Mouse (Mus musculus): ENCODE measurements around the gene Zc3h12d. TPM values are rescaled to one million over a fixed set of nuclear protein-coding genes. Genes with fewer than 3 reads are reported as not detected.
"Not testable (repeated sequence)": the region's sequence is repeated elsewhere in the genome, so short reads cannot be mapped to it uniquely, and the experiment has no call there.

Gene Zc3h12d
- polyA plus RNA-seq, 1 experiment from 2014 or later = 0.17 TPM

GRCm38 (mm10) chr10:7870571-7871315 is 38.5 kb downstream of the Zc3h12d start:
- peak; percentile 32 for DNase-seq (ENCODE audit: low spot score)

GRCm38 (mm10) chr10:7871381-7872020 is 39.2 kb downstream of the Zc3h12d start:
- 77% methylated on average over 5 of the region's 5 CpGs for WGBS
- DNase-seq (ENCODE audit: low spot score) = no peak

More at GRCm38 (mm10) chr10:7870571-7871315, 38.5 kb downstream of the Zc3h12d start:
- no peak overlapping the region for H3K27ac ChIP-seq (replicated peaks)
- no peak overlapping the region for H3K4me2 ChIP-seq (replicated peaks; ENCODE audit: low read depth)
- H3K27me3 ChIP-seq (ENCODE audit: control insufficient read depth, insufficient read depth, low read length) = no peaks in the 10 kb centered on the region
- H3K4me1 ChIP-seq (replicated peaks; ENCODE audit: control insufficient read depth, insufficient read depth) = no peaks in the 10 kb centered on the region
- H3K9ac ChIP-seq (ENCODE audit: low read length) = no peak overlapping the region
- H3K36me3 ChIP-seq (ENCODE audit: control insufficient read depth, insufficient read depth, low read length) = no peaks in the 10 kb centered on the region
- no peaks in the 10 kb centered on the region for H3K9me3 ChIP-seq (ENCODE audit: control insufficient read depth, low read length)
- H3K4me3 ChIP-seq (ENCODE audit: low read depth, low read length) = no peak overlapping the region
- no peak for ATAC-seq (ENCODE audit: low FRiP score, low TSS enrichment)
- 54% methylated on average over 11 of the region's 11 CpGs for WGBS
- TF ChIP-seq EP300 (optimal IDR thresholded peaks at IDR 0.05) (no peak), CTCF (IDR thresholded peaks at IDR 0.05; ENCODE audit: low read depth) (peak; percentile 60)

GRCm38 (mm10) chr10:7874194-7874593 is 41.9 kb downstream of the Zc3h12d start:
- no peak for DNase-seq (ENCODE audit: low spot score)
- no peak overlapping the region for H3K4me2 ChIP-seq (replicated peaks; ENCODE audit: low read depth)
- H3K4me1 ChIP-seq (replicated peaks; ENCODE audit: control insufficient read depth, insufficient read depth) = no peaks in the 10 kb centered on the region
- H3K9ac ChIP-seq (ENCODE audit: low read length) = no peak overlapping the region
- no peaks in the 10 kb centered on the region for H3K9me3 ChIP-seq (ENCODE audit: control insufficient read depth, low read length)
- no peak overlapping the region for H3K27ac ChIP-seq (replicated peaks)
- no peaks in the 10 kb centered on the region for H3K27me3 ChIP-seq (ENCODE audit: control insufficient read depth, insufficient read depth, low read length)
- TF ChIP-seq CTCF (IDR thresholded peaks at IDR 0.05; ENCODE audit: low read depth) (no peak), EP300 (optimal IDR thresholded peaks at IDR 0.05) (no peak)
- ATAC-seq (ENCODE audit: low FRiP score, low TSS enrichment) = no peak
- 79% methylated on average over 7 of the region's 7 CpGs for WGBS
- H3K4me3 ChIP-seq (ENCODE audit: low read depth, low read length) = no peak overlapping the region
- H3K36me3 ChIP-seq (ENCODE audit: control insufficient read depth, insufficient read depth, low read length) = no peaks in the 10 kb centered on the region

More at GRCm38 (mm10) chr10:7871381-7872020, 39.2 kb downstream of the Zc3h12d start:
- no peak for ATAC-seq (ENCODE audit: low FRiP score, low TSS enrichment)
- no peak for TF ChIP-seq EP300 (optimal IDR thresholded peaks at IDR 0.05)
- TF ChIP-seq CTCF (IDR thresholded peaks at IDR 0.05; ENCODE audit: low read depth) = no peak
- no peaks in the 10 kb centered on the region for H3K27me3 ChIP-seq (ENCODE audit: control insufficient read depth, insufficient read depth, low read length)
- no peak overlapping the region for H3K9ac ChIP-seq (ENCODE audit: low read length)
- no peak overlapping the region for H3K4me2 ChIP-seq (replicated peaks; ENCODE audit: low read depth)
- no peak overlapping the region for H3K4me3 ChIP-seq (ENCODE audit: low read depth, low read length)
- no peaks in the 10 kb centered on the region for H3K9me3 ChIP-seq (ENCODE audit: control insufficient read depth, low read length)
- no peak overlapping the region for H3K27ac ChIP-seq (replicated peaks)
- no peaks in the 10 kb centered on the region for H3K4me1 ChIP-seq (replicated peaks; ENCODE audit: control insufficient read depth, insufficient read depth)
- H3K36me3 ChIP-seq (ENCODE audit: control insufficient read depth, insufficient read depth, low read length) = no peaks in the 10 kb centered on the region

GRCm38 (mm10) chr10:7880283-7880682 is 48.0 kb downstream of the Zc3h12d start:
- not testable (repeated sequence) for H3K9ac ChIP-seq (ENCODE audit: low read length); H3K4me1 ChIP-seq (replicated peaks; ENCODE audit: control insufficient read depth, insufficient read depth); H3K9me3 ChIP-seq (ENCODE audit: control insufficient read depth, low read length); H3K4me3 ChIP-seq (ENCODE audit: low read depth, low read length); H3K27me3 ChIP-seq (ENCODE audit: control insufficient read depth, insufficient read depth, low read length); DNase-seq (ENCODE audit: low spot score); H3K4me2 ChIP-seq (replicated peaks; ENCODE audit: low read depth); ATAC-seq (ENCODE audit: low FRiP score, low TSS enrichment); H3K36me3 ChIP-seq (ENCODE audit: control insufficient read depth, insufficient read depth, low read length); H3K27ac ChIP-seq (replicated peaks)
- 87% methylated on average over 3 of the region's 3 CpGs for WGBS

- no peak for TF ChIP-seq EP300 (optimal IDR thresholded peaks at IDR 0.05)
- TF ChIP-seq CTCF (IDR thresholded peaks at IDR 0.05; ENCODE audit: low read depth) = no peak
- Histone ChIP-seq H3K27ac (replicated peaks) (no peak overlapping the region), H3K4me3 (ENCODE audit: low read depth, low read length) (no peak overlapping the region), H3K36me3 (ENCODE audit: control insufficient read depth, insufficient read depth, low read length) (no peaks in the 10 kb centered on the region), H3K9ac (ENCODE audit: low read length) (no peak overlapping the region), H3K9me3 (ENCODE audit: control insufficient read depth, low read length) (no peaks in the 10 kb centered on the region), H3K4me2 (replicated peaks; ENCODE audit: low read depth) (no peak overlapping the region), H3K27me3 (ENCODE audit: control insufficient read depth, insufficient read depth, low read length) (no peaks in the 10 kb centered on the region), H3K4me1 (replicated peaks; ENCODE audit: control insufficient read depth, insufficient read depth) (no peaks in the 10 kb centered on the region)
- ATAC-seq (ENCODE audit: low FRiP score, low TSS enrichment) (no peak), DNase-seq (ENCODE audit: low spot score) (peak; percentile 10)
- 93% methylated on average over 3 of the region's 3 CpGs for WGBS
These were observed 49.7 kb downstream of the Zc3h12d start for GRCm38 (mm10) chr10:7881971-7882370.

GRCm38 (mm10) chr10:7883524-7883923 is 51.3 kb downstream of the Zc3h12d start:
- TF ChIP-seq CTCF (IDR thresholded peaks at IDR 0.05; ENCODE audit: low read depth) (peak; percentile 100), EP300 (optimal IDR thresholded peaks at IDR 0.05) (no peak)
- H3K4me1 ChIP-seq (replicated peaks; ENCODE audit: control insufficient read depth, insufficient read depth) = no peaks in the 10 kb centered on the region
- 5% methylated on average over 5 of the region's 5 CpGs for WGBS
- H3K27me3 ChIP-seq (ENCODE audit: control insufficient read depth, insufficient read depth, low read length) = no peaks in the 10 kb centered on the region
- H3K27ac ChIP-seq (replicated peaks) = no peak overlapping the region
- H3K4me3 ChIP-seq (ENCODE audit: low read depth, low read length) = no peak overlapping the region
- H3K4me2 ChIP-seq (replicated peaks; ENCODE audit: low read depth) = no peak overlapping the region
- no peak overlapping the region for H3K9ac ChIP-seq (ENCODE audit: low read length)
- H3K36me3 ChIP-seq (ENCODE audit: control insufficient read depth, insufficient read depth, low read length) = no peaks in the 10 kb centered on the region
- DNase-seq (ENCODE audit: low spot score) = peak; percentile 70
- peak; percentile 69; the same call in 1 of the 2 replicates for ATAC-seq (ENCODE audit: low FRiP score, low TSS enrichment)
- H3K9me3 ChIP-seq (ENCODE audit: control insufficient read depth, low read length) = no peaks in the 10 kb centered on the region

All from stomach, postnatal 0 days (tissue).